Mouse (Mus musculus) urinary bladder, postnatal 0 days (tissue): ENCODE results near the gene Plekha8. TPM values are rescaled to one million over a fixed set of nuclear protein-coding genes. Genes with fewer than 3 reads are reported as not detected.

ENCODE experiments used
- polyA plus RNA-seq: library from polyadenylated mRNA; unstranded; fragments of >200 nt; fragmentation: Nextera tagmentation; extraction: Ambion mirVana; gene quantifications from 2 replicates; pipeline ENCODE4 v1.2.1, GENCODE M21; 2015

Gene Plekha8
- polyA plus RNA-seq, result 2.6 and 4.3 TPM in 2 replicates

GRCm38 (mm10) chr6:54594469-54595329 lies at the start of gene Plekha8:
Gene Plekha8 (plus strand): TSS chr6:54595111.

DNA sequence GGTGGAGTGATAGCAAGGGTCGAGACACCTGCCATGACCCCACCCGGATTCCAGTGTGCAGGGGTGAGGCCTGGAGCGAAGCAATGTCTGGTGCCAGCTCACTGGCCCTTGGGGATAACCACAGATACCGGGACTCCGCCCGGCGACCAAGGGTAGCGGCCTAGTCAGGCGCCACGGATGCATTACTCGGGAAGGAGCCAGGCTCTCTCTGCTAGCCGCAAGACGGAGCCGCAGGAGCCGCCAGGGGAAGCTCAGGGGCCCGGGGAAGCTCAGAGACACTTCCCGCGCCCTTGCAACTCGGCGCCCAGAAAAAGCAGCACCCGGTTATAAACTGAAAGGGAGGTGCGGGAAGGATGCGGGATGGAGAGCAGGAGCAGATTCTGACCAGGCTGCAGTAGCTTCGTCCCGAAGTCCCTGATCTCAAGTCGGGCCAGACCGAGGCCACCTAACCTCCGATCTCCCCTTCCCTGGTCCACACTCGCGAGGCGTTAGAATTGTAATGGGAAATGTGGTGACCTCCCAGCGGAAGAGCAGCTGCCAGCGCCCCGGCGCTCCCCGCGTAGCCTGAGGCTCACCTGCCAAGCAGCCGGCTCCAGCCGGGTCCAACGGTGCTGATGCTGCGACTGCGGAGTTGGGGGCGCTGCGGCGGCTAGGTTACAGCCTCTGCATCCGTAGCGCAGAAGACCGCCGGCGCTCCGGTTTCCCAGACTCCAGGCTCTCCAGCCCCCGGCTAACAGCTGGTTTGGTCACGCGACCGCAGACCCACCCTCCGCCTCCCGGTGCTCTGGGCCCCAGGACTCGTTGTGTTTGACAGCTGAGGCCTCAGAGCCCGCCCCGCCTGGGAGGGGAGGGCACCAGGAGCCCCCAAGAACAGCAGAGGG lies 29.0 kb upstream of the Plekha8 start, which contains the start of gene Scrn1:
Scrn1 (minus strand) TSS at position 825 of the 881 bp plus-strand sequence.

DNA sequence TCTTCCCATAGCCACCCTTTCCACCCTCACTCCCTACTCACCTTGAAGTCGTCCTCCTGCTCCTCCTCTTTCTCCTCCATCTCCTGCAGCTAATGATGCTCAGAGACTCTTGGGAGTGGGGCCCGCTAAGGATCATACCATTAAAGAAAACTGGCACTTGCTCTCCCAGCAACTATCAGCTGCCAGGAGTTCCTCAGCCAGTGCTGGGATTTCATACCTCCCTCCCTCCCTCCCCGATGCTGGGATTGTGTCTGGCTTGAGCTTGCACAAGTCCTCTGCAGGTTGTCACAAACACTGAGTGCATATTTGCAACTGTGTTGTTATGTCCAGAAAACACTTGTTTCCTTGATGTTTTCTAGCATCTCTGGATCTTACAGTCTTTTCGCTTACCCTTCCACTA lies 2.3 kb downstream of the Plekha8 start, which contains the start of gene Fkbp14:
Fkbp14 (minus strand) TSS at position 101 of the 400 bp plus-strand sequence.

DNA sequence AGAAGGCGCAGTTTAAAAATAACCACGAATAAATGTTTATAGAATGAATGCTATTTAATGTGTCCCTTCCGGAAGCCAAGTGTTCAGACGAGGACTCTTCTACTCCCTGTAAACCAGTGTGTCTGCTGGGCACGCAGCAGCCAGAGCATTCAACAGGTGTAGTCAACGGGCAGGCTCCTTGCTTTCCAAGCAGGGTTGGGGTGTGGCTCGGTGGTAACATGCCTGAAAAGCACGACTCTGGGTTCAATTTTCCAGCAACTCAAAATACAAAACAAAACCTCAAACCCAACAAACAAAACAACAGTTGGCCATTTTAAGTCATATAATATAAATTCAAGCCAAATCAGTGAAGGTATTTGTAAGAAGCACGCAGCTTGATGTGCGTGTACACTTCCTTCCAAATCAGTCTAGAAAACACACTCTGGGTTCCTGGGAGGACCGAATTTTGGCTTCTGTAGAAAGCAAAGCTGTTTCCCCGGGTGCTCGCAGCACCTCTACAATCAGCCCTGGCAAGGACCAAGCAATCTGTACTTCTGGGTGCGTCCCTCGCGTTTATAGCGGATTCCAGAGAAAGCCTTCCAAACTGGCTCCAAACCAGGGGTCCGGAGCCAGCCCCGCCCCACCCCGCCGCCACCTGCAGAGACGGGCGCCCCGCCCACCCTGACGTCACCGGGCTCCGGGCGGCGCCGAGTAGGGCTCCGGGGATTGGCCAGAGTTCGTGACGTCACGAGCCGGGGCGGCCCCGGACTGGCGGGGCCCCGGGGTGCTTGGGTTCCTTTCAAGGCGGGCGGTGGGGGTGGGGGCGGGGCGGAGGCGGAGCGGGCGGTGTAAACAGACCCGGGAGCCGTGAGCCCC lies 86.2 kb downstream of the Plekha8 start, which contains the start of gene Mturn:
Mturn (plus strand) TSS at position 734 of the 855 bp plus-strand sequence.

Other genes starting within 250 kb of the Plekha8 start
- 0.23 and 0.31 TPM in 2 replicates for gene Wipf3, start 165.5 kb upstream of the Plekha8 start, polyA plus RNA-seq
- 10.1 and 10.4 TPM in 2 replicates for gene Scrn1, start 28.6 kb upstream of the Plekha8 start, polyA plus RNA-seq
- gene Fkbp14, start 2.2 kb downstream of the Plekha8 start, polyA plus RNA-seq, result 21.4 and 31.1 TPM in 2 replicates
- gene Mturn, start 86.5 kb downstream of the Plekha8 start, polyA plus RNA-seq, result 6.5 and 8.1 TPM in 2 replicates
- gene Znrf2, start 221.8 kb downstream of the Plekha8 start, polyA plus RNA-seq, result 2.6 and 3.0 TPM in 2 replicates